Mouse (Mus musculus) heart, embryonic 10.5 days (tissue): ENCODE measurements around the gene Cyp2w1. TPM values are rescaled to one million over a fixed set of nuclear protein-coding genes. Genes with fewer than 3 reads are reported as not detected.
A peak's percentile ranks its signal among the peaks of the same experiment; 100 is the strongest.

ENCODE experiments used
- DNase-seq: peaks from one replicate; pipeline ENCODE4 v3.0.0-alpha.2; 2017; ENCODE audit warnings: low spot score
- H3K27ac ChIP-seq: fragments of 300-500 bp; sonication (generic); 2 replicates; pipeline ENCODE4 v1.5.1; 2016; ENCODE audit warnings: mild to moderate bottlenecking
- H3K27me3 ChIP-seq: fragments of 300-500 bp; sonication (generic); 2 replicates; pipeline ENCODE4 v1.6.1; 2016; ENCODE audit warnings: mild to moderate bottlenecking; ENCODE audit not compliant: poor library complexity, insufficient read depth, severe bottlenecking
- H3K36me3 ChIP-seq: fragments of 300-500 bp; sonication (generic); 2 replicates; pipeline ENCODE4 v1.6.1; 2016; ENCODE audit warnings: mild to moderate bottlenecking, moderate library complexity
- H3K4me1 ChIP-seq: fragments of 300-500 bp; sonication (generic); 2 replicates; pipeline ENCODE4 v1.6.1; 2016; ENCODE audit warnings: mild to moderate bottlenecking
- H3K4me3 ChIP-seq: fragments of 300-500 bp; sonication (generic); 2 replicates; pipeline ENCODE4 v1.5.1; 2016; ENCODE audit warnings: mild to moderate bottlenecking, moderate library complexity
- H3K9me3 ChIP-seq: fragments of 300-500 bp; sonication (generic); 2 replicates; pipeline ENCODE4 v1.6.1; 2016; ENCODE audit warnings: mild to moderate bottlenecking, moderate library complexity
- WGBS: fragments of 180-500 bp; shearing (Covaris S2); methylation state at CpG from one replicate; pipeline ENCODE4 v1.1.7; 2016; 5-methylcytosine and 5-hydroxymethylcytosine counted together
- polyA plus RNA-seq: library from polyadenylated mRNA; unstranded; fragments of >200 nt; fragmentation: Nextera tagmentation; extraction: Ambion mirVana; gene quantifications from 2 replicates; pipeline ENCODE4 v1.2.1, GENCODE M21; 2016

Cyp2w1 gene
- polyA plus RNA-seq, 1 experiment from 2014 or later: not detected

DNA sequence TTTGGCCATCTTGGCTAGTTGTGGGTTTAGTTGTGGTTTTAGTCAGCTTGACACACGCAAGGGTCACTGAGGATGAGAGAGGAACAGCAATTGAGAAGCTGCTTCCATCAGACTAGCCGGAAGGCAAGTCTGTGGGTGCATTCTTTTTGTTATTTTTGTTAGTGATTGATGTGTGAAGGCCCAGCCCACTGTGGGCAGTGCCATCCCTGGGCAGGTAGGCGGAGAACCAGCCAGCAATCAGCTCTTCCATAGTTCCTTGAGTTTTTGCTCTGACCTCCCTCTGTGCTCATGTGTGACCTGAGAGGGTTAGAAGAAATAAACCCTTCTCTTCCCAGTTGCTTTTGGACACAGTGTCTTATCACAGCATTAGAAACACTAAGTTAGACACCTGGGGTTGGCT is 20.7 kb downstream of the Cyp2w1 start:
- peak overlapping the region; percentile 99; the same call in 1 of the 2 replicates for H3K27ac ChIP-seq
- no peak for DNase-seq
- peaks cover 88% of the 10 kb centered on the region for H3K4me1 ChIP-seq
- no peak overlapping the region for H3K4me3 ChIP-seq
- WGBS: 79% methylated on average over 3 of the region's 3 CpGs
- 0 out of 2 replicates have a peak, but pooled peaks cover 4% of the 10 kb centered on the region for H3K27me3 ChIP-seq
- H3K36me3 ChIP-seq: no peaks in the 10 kb centered on the region
- no peaks in the 10 kb centered on the region for H3K9me3 ChIP-seq

DNA sequence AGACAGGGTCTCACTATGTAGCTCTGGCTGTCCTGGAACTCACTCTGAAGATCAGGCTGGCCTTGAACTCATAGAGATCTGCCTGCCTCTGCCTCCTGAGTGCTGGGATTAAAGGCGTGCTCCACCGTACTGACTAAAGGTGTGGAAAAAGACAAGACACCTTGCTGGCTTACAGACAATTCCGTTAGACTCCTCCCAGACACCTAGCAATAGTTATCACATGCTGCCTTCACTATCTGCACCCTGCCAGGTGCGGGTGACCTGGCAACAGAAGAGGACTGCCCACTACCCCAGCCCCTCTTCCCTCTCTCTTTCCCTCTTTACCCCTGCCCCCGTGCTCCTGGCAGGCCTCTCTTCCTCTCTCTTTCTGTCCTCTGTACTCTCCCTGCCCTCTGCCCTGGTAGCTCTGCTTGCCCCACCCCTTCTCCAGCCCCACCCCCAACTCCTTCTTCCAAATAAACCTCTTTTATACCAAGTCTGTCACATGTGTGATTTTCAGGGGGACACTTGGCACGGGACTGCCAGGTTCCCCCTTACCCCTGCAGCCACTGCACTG is 21.6 kb downstream of the Cyp2w1 start:
- DNase-seq: no peak
- 0 out of 2 replicates have a peak, but pooled peaks cover 4% of the 10 kb centered on the region for H3K27me3 ChIP-seq
- H3K36me3 ChIP-seq: no peaks in the 10 kb centered on the region
- WGBS: 79% methylated on average over 6 of the region's 6 CpGs
- H3K4me3 ChIP-seq: no peak overlapping the region
- H3K4me1 ChIP-seq: peaks cover 92% of the 10 kb centered on the region
- no peaks in the 10 kb centered on the region for H3K9me3 ChIP-seq
- H3K27ac ChIP-seq: no peak overlapping the region

DNA sequence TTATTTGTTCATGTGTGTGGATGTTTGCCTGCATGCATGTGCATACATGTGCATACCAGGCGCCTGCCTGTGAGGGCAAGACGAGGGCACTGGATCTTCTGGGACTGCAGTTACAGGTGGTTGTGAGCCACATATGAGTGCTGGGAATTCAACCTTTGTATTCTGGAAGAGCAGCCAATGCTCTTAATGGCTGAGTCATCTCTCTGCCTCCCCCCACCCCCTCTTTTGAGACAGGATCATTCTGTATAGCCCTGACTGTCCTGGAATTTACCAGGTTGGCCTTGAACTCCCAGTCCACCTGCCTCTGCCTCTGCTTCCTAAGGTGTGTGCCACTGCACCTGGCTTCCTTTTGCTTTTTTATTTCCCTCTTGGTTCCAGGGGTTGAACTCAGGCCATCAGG is 22.4 kb downstream of the Cyp2w1 start:
- no peaks in the 10 kb centered on the region for H3K36me3 ChIP-seq
- 0 out of 2 replicates have a peak, but pooled peaks cover 4% of the 10 kb centered on the region for H3K27me3 ChIP-seq
- H3K4me1 ChIP-seq: peaks cover 94% of the 10 kb centered on the region
- no peak overlapping the region for H3K27ac ChIP-seq
- DNase-seq: no peak
- no peaks in the 10 kb centered on the region for H3K9me3 ChIP-seq
- 86% methylated on average over 2 of the region's 2 CpGs for WGBS
- H3K4me3 ChIP-seq: no peak overlapping the region

DNA sequence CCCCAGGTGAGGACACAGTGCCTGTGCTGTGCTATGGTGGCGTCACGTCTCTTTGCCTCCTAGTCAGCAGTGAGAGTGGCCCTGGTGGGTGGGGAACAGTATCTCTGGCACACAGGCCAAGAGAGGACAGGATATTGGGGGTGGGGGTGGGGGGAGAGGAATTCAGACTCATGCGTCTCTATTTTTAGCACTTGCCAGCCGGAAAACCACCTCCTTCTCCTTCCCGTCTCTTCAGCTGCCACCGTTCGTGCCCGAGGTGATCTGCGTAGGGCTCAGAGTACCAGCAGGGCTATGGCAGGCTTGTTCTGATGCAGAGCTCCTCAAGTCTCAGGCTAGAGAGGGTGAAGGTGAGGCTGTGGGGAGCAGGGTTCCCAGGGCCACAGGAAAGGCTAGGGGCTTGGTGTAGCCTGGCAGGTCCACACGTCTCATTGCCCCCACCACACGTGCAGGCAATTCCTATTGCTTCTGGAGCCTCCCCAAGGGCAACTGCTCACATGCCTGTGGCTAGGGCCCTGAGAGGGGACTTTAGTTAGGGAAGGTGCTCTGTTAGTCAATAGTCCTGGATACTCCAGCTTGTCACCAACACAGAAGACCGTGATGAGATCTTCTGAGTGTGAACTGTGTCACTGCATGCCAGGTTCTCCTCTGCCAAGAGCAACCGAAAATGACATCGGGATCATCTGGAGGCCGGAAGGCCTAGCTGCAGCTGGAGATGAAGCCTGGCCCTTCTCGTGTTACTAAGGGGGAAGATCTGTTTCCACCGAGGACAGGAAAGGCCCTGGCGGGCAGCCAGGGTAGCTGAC is 25.3 kb downstream of the Cyp2w1 start, which contains the start of gene Gpr146:
Gene Gpr146 (plus strand): TSS at position 230 of the 803 bp plus-strand sequence.
- DNase-seq: no peak
- no peaks in the 10 kb centered on the region for H3K9me3 ChIP-seq
- H3K36me3 ChIP-seq: no peaks in the 10 kb centered on the region
- peak within 1 kb of the TSS; percentile 82; the same call in 1 of the 2 replicates for H3K4me3 ChIP-seq
- no peaks in the 10 kb centered on the region for H3K27me3 ChIP-seq
- peak within 1 kb of the TSS; percentile 91 for H3K27ac ChIP-seq
- peaks cover 94% of the 10 kb centered on the region for H3K4me1 ChIP-seq
- WGBS: 25% methylated on average over 18 of the region's 18 CpGs

DNA sequence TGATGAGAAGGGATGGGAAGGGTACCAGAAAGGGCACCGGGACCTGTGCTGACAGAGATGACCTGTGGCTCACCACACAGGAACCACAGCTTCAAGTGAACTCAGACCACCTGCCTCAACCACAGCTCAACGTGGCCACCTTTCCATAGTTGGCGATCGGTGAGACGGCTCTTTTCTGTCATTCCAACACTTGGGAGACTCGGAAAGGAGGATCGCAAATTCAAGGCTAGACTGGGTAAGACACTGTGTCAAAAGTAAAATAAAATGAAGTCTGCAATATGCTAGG is 25.8 kb downstream of the Cyp2w1 start:
- WGBS: 84% methylated on average over 7 of the region's 7 CpGs
- peaks cover 94% of the 10 kb centered on the region for H3K4me1 ChIP-seq
- no peak for DNase-seq
- H3K4me3 ChIP-seq: peak overlapping the region; percentile 82; the same call in 1 of the 2 replicates
- H3K9me3 ChIP-seq: no peaks in the 10 kb centered on the region
- H3K36me3 ChIP-seq: no peaks in the 10 kb centered on the region
- no peaks in the 10 kb centered on the region for H3K27me3 ChIP-seq
- H3K27ac ChIP-seq: peak overlapping the region; percentile 91

DNA sequence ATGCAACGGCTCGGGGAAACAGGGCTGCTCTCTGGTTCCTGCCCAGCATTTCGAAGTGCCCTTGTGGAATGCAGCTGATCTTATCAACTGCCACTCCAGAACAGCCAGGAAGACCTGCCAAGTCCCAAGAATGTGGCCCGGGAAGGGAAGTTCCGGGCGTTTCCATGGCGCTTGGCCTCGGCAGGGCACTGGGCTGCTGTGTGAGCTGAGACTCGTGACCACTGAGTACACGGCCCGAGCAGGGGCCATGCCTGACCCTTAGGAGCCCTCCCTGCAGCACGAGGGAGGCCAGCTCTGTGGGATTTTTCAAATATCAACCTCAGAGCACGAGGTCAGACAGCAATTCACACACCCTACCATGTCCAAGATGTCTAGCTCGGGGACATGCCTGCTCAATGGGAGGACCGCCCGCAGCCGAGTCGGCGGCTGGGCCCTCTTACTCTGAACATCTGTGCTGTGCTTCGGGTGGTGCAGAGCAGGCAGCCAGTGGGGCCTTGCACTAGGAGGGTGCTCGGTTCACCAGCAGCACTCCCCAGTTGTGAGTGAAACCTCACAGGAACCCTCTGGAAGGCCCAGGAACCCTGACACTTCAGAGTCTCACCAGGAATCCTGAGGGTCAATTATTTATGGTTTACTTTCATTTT is 26.7 kb downstream of the Cyp2w1 start:
- H3K4me1 ChIP-seq: peaks cover 98% of the 10 kb centered on the region
- H3K27ac ChIP-seq: peak overlapping the region; percentile 91
- WGBS: 20% methylated on average over 21 of the region's 21 CpGs
- peak overlapping the region; percentile 82 for H3K4me3 ChIP-seq
- no peaks in the 10 kb centered on the region for H3K9me3 ChIP-seq
- H3K36me3 ChIP-seq: no peaks in the 10 kb centered on the region
- H3K27me3 ChIP-seq: no peaks in the 10 kb centered on the region
- no peak for DNase-seq

DNA sequence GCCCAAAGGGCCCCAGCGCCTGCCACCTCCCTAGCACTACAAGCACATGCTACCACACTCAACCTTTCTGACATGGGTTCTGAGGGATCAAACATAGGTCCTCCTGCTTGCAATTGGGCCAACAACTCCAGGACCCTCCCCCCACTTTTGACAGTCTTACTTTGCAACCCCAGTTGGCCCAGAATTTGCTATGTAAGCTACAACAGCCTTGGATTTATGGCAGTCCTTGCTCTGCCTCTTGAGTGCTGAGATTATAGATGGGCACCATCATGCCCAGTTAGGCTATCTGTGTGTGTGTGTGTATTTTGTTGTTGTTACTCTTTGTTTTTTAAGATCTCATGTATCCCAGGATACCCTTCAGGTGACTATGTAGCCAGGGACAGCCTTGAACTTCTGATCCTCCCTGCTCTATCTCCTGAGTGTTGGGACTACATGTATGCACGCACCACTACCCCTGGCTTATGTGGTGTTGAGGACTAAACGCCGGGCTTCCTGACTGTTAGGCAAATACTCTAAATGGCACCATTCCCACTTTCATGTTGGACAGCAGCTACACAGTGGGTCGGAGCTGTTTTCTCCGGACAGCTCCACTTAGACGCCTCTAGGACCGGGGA is 27.5 kb downstream of the Cyp2w1 start:
- Histone ChIP-seq H3K4me3 (peak overlapping the region; percentile 82), H3K4me1 (peaks cover 99% of the 10 kb centered on the region), H3K36me3 (no peaks in the 10 kb centered on the region), H3K27me3 (no peaks in the 10 kb centered on the region), H3K9me3 (no peaks in the 10 kb centered on the region), H3K27ac (peak overlapping the region; percentile 91)
- no peak for DNase-seq
- 25% methylated on average over 8 of the region's 8 CpGs for WGBS

DNA sequence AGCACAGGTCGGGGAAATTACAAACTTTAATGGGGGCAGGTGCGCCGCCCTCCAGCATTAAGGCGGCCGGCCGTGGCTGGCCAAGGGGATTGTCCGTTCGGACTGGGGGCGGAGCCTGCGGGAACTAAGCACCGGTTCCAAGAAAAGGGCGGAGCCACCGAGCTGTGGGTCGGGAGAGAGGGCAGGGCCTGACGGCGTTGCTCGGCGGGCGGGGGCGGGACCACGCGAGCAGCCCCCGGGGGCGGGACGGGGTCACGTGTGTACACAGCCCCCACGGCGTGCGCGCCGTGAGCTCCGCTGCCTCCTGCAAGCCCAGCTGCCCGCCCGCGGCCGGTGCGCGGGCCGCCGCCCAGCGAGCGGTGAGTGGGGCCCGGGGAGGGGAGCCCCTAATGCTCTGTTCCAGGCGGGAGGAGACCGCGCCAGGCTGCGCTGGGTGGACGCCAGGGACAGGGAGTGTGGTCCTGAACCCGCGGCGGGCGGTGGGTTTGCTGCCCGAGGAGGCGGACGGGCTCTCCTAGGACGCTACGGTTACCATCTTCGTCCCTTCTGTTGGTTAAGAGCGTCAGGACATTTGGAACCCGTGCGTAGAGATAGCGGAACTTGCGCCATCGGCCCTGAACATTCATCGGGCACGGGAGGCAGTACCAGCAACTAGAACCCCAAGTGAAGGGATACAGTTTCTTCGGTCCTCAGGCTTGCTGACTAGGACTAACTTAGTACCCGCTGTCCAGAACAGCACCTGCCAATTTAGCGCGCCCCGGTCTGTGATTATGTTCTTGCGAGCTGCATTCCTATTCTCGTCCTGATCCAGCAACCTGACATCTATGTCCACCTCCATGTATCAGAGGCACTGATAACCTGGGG is 28.2 kb downstream of the Cyp2w1 start:
- Histone ChIP-seq H3K27ac (peak overlapping the region; percentile 91), H3K27me3 (no peaks in the 10 kb centered on the region), H3K9me3 (no peaks in the 10 kb centered on the region), H3K36me3 (no peaks in the 10 kb centered on the region; the same call in 1 of the 2 replicates), H3K4me3 (peak overlapping the region; percentile 82), H3K4me1 (peaks cover 100% of the 10 kb centered on the region)
- DNase-seq: peak; percentile 97
- WGBS: 2% methylated on average over 73 of the region's 73 CpGs

DNA sequence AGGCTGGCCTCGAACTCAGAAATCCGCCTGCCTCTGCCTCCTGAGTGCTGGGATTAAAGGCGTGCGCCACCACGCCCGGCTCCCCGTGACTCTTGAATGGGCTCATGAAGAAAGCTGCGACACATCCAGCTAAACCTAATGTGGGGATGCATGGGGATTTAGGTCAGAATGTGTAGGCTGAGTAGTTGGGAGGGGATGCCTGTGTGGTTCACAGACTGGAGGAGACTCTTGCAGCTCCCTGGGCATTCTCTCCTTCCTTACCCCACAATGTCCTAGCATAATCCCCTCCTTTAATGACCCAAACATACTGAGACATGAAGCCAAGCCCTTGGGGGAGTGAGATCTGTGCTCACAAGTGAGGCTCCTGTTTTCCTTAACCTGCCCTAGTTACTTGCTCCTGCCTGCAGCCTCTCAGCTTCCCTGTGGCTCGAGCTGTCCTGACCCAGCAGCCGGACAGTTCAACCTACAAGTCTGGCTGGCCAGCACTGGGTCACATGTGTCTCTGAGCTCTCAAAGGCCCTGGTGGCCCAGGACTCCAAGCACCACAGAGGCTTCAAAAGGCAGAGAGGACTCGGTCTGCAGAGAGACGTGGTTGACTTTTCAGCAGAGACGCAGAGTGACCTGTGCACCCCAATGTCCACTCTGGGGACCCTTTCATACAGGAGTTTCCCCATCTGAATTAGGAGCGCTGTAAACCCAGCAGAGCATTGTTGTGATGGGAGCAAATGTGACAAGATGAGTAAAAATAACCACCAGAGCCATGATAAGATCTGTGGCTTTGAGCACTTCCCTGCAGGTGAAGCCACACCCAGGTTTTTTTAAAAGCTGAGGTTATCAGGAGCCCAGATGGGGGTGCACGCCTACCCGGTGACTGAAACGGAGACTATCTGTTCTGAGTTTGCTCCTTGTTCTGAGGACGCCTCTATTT is 29.4 kb downstream of the Cyp2w1 start:
- peaks cover 97% of the 10 kb centered on the region for H3K4me1 ChIP-seq
- no peaks in the 10 kb centered on the region for H3K27me3 ChIP-seq
- DNase-seq: no peak
- peaks cover 4% of the 10 kb centered on the region; the same call in 1 of the 2 replicates for H3K36me3 ChIP-seq
- WGBS: 56% methylated on average over 18 of the region's 18 CpGs
- no peaks in the 10 kb centered on the region for H3K9me3 ChIP-seq
- peak overlapping the region; percentile 85 for H3K27ac ChIP-seq
- H3K4me3 ChIP-seq: peak overlapping the region; percentile 82

DNA sequence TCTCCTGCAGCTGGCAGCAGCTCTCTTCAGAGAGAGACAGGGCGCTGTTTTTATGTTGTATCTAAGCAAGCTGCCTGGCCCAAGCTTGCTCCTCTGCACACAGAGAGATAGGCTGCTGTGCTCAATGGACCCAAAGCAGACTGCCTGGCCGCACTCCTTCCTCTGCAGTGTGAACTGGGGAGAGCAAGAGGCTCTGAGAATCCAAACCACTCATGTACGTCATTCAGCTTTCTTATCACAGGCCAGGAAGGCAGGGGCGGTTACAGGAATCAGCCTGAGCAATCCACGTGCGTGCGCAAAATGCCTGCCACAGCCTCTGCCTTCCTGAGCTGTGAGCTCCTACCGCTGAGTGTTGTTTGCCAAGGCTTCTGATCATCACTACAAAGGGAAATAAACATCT is 30.3 kb downstream of the Cyp2w1 start:
- 19% methylated on average over 8 of the region's 8 CpGs for WGBS
- H3K36me3 ChIP-seq: peaks cover 4% of the 10 kb centered on the region; the same call in 1 of the 2 replicates
- H3K9me3 ChIP-seq: no peaks in the 10 kb centered on the region
- H3K27me3 ChIP-seq: no peaks in the 10 kb centered on the region
- H3K27ac ChIP-seq: peak overlapping the region; percentile 85
- peaks cover 96% of the 10 kb centered on the region for H3K4me1 ChIP-seq
- H3K4me3 ChIP-seq: peak overlapping the region; percentile 82
- DNase-seq: peak; percentile 96

DNA sequence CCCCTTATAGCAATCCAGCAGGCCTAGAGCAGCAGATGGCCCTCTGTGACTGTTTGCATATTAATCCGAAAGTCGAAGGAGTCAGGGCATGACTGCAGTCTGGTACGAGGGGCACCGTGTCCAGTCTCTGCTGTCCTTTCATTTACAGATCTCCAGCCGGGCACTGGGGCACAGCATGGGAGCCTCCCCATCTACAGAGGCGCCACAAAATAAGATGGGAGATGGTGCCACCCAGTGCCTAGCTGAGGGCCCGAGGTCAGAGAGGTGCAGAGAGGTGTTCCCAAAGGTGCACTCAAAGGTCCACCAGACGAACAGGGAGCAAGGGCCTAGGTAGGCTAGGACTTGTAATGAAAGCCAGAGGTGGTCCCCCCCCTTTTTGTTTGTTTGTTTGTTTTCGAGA is 30.8 kb downstream of the Cyp2w1 start:
- Histone ChIP-seq H3K36me3 (peaks cover 4% of the 10 kb centered on the region; the same call in 1 of the 2 replicates), H3K4me3 (peak overlapping the region; percentile 82; the same call in 1 of the 2 replicates), H3K27me3 (no peaks in the 10 kb centered on the region), H3K4me1 (peaks cover 96% of the 10 kb centered on the region), H3K9me3 (no peaks in the 10 kb centered on the region), H3K27ac (peak overlapping the region; percentile 85)
- WGBS: 76% methylated on average over 9 of the region's 9 CpGs
- DNase-seq: no peak
